Mouse (Mus musculus) myocyte (in vitro differentiated cells): ENCODE measurements around the gene Hist1h4f. TPM values are rescaled to one million over a fixed set of nuclear protein-coding genes. Genes with fewer than 3 reads are reported as not detected.
A peak's percentile ranks its signal among the peaks of the same experiment; 100 is the strongest.

ENCODE experiments used
- H3K27me3 ChIP-seq: one replicate; pipeline ENCODE4 v1.6.1; 2011; ENCODE audit not compliant: control insufficient read depth, insufficient read depth, insufficient read length
- H3K36me3 ChIP-seq: one replicate; pipeline ENCODE4 v1.6.1; 2011; ENCODE audit not compliant: control insufficient read depth, insufficient read depth
- H3K4me2 ChIP-seq: one replicate; pipeline ENCODE4 v1.6.1; 2011; ENCODE audit warnings: low read depth, control low read depth
- H3K4me3 ChIP-seq: one replicate; pipeline ENCODE4 v1.5.1; 2011; ENCODE audit warnings: mild to moderate bottlenecking, control low read depth, moderate library complexity
- H3K79me2 ChIP-seq: one replicate; pipeline ENCODE4 v1.6.1; 2011; ENCODE audit not compliant: control insufficient read depth, insufficient read depth
- H3ac ChIP-seq: one replicate; pipeline ENCODE4 v1.6.1; 2011; ENCODE audit not compliant: control insufficient read depth, insufficient read length
- CEBPB ChIP-seq: IDR thresholded peaks from 2 replicates; pipeline ENCODE4 v1.6.1; 2011; ENCODE audit warnings: mild to moderate bottlenecking, moderate library complexity; ENCODE audit not compliant: poor library complexity, insufficient read depth, severe bottlenecking
- E2F4 ChIP-seq: IDR thresholded peaks from one replicate; pipeline ENCODE4 v1.6.1; 2011; ENCODE audit warnings: mild to moderate bottlenecking, control low read depth, moderate library complexity; ENCODE audit not compliant: insufficient read depth
- MAX ChIP-seq: IDR thresholded peaks from one replicate; pipeline ENCODE4 v1.6.1; 2011; ENCODE audit warnings: low read depth, mild to moderate bottlenecking, control low read depth
- MYOD1 ChIP-seq, 3 experiments: IDR thresholded peaks; one replicate each; pipeline ENCODE4 v1.6.1; 2011; ENCODE audit warnings: control low read depth in 2 of 3, low read depth in 2 of 3, mild to moderate bottlenecking in 2 of 3, moderate library complexity in 1 of 3; ENCODE audit not compliant: insufficient read length in 2 of 3, control insufficient read depth in 1 of 3
- MYOG ChIP-seq, 3 experiments: IDR thresholded peaks; one replicate each; pipeline ENCODE4 v1.6.1; 2011; ENCODE audit warnings: control low read depth in 2 of 3, low read depth in 2 of 3, mild to moderate bottlenecking in 2 of 3; ENCODE audit not compliant: insufficient read length in 2 of 3, control insufficient read depth in 1 of 3, insufficient read depth in 1 of 3
- POLR2A ChIP-seq: IDR thresholded peaks from one replicate; pipeline ENCODE4 v1.6.1; 2011; ENCODE audit warnings: low read depth, mild to moderate bottlenecking, control low read depth, moderate library complexity; ENCODE audit not compliant: insufficient read length
- POLR2AphosphoS2 ChIP-seq: IDR thresholded peaks from one replicate; pipeline ENCODE4 v1.6.1; 2011; ENCODE audit warnings: low read depth, control low read depth; ENCODE audit not compliant: insufficient read length
- REST ChIP-seq: IDR thresholded peaks from one replicate; pipeline ENCODE4 v1.6.1; 2011; ENCODE audit warnings: mild to moderate bottlenecking, control low read depth, moderate library complexity; ENCODE audit not compliant: insufficient read depth, insufficient read length
- SRF ChIP-seq: IDR thresholded peaks from one replicate; pipeline ENCODE4 v1.6.1; 2011; ENCODE audit warnings: low read depth; ENCODE audit not compliant: control insufficient read depth, insufficient read length
- TCF12 ChIP-seq: IDR thresholded peaks from one replicate; pipeline ENCODE4 v1.6.1; 2011; ENCODE audit warnings: mild to moderate bottlenecking, control low read depth; ENCODE audit not compliant: poor library complexity, insufficient read depth, severe bottlenecking
- TCF3 ChIP-seq: IDR thresholded peaks from one replicate; pipeline ENCODE4 v1.6.1; 2011; ENCODE audit warnings: low read depth, control low read depth; ENCODE audit not compliant: insufficient read length
- USF1 ChIP-seq: IDR thresholded peaks from one replicate; pipeline ENCODE4 v1.6.1; 2011; ENCODE audit warnings: low read depth, mild to moderate bottlenecking, control low read depth, moderate library complexity
- polyA plus RNA-seq: library from polyadenylated mRNA; unstranded; fragments of >200 nt; fragmentation: generic; extraction: Trizol; gene quantifications from one replicate; pipeline ENCODE4 v1.2.1, GENCODE M21; 2012; ENCODE audit warnings: missing spikeins

Hist1h4f gene
- polyA plus RNA-seq, 1 experiment: 4.1 TPM

DNA sequence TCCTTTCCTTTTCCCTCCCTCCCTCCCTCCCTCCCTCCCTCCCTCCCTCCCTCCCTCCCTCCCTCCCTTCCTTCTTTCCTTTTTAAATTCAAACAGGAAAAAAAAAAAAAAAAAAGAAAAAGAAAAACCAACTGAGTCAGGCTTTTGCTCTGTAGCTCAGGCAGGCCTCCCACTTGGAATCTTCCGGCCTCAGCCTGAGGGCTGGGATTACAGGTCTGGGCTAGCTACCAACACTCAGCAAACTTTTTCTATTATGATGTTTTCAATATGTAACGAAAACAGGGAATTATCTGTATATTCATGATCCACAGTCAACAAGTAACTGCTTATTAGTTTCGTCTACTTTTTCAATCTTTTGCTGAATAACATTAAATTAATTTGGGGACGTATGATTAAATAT lies 48.5 kb downstream of the Hist1h4f start:
- no peak overlapping the region for H3K4me3 ChIP-seq
- H3ac ChIP-seq: no peak overlapping the region
- no peaks in the 10 kb centered on the region for H3K36me3 ChIP-seq
- TF ChIP-seq TCF3 (no peak), MAX (no peak), CEBPB (no peak), E2F4 (no peak), MYOG (IDR thresholded peaks at IDR 0.05; ENCODE audit: control insufficient read depth in 1 of 3, insufficient read depth in 1 of 3, insufficient read length in 2 of 3, low read depth in 2 of 3) (no peak), POLR2A (no peak), REST (no peak), POLR2AphosphoS2 (no peak), MYOD1 (IDR thresholded peaks at IDR 0.05; ENCODE audit: control insufficient read depth in 1 of 3, insufficient read length in 2 of 3, low read depth in 2 of 3) (no peak), SRF (no peak), USF1 (no peak), TCF12 (no peak)
- no peak overlapping the region for H3K4me2 ChIP-seq
- H3K79me2 ChIP-seq: no peaks in the 10 kb centered on the region
- H3K27me3 ChIP-seq: no peaks in the 10 kb centered on the region

DNA sequence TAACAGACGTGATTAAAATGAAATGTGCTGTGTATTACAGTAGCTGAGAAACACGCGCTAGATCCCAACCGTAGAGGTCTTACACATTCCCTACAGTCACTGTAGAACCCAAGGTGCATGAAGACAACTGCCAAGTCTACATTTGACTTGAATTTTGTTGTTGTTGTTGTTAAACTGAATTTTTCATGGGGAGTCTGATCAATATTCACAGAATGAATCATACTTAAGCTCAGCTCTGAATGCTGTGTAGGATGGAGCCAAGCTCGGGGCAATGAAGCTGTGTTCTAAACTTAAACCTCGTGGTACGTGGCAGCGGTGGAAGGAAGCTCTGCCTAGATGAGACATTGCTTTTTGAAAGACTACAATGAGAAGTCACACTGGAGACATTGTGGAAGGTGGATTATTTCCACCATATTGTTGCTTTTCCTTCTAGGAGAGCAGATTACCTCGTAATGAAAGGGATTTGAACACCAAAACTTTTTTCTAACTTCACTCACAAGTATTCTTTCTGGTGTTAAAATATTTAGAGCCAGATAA lies 49.3 kb downstream of the Hist1h4f start:
- H3K4me3 ChIP-seq: no peak overlapping the region
- H3ac ChIP-seq: no peak overlapping the region
- TF ChIP-seq TCF12 (no peak), TCF3 (no peak), USF1 (no peak), MYOD1 (IDR thresholded peaks at IDR 0.05; ENCODE audit: control insufficient read depth in 1 of 3, insufficient read length in 2 of 3, low read depth in 2 of 3) (no peak), MYOG (IDR thresholded peaks at IDR 0.05; ENCODE audit: control insufficient read depth in 1 of 3, insufficient read depth in 1 of 3, insufficient read length in 2 of 3, low read depth in 2 of 3) (no peak), POLR2AphosphoS2 (no peak), MAX (no peak), CEBPB (no peak), REST (no peak), E2F4 (no peak), POLR2A (no peak), SRF (no peak)
- no peaks in the 10 kb centered on the region for H3K36me3 ChIP-seq
- H3K27me3 ChIP-seq: no peaks in the 10 kb centered on the region
- H3K79me2 ChIP-seq: no peaks in the 10 kb centered on the region
- peak overlapping the region; percentile 14 for H3K4me2 ChIP-seq

DNA sequence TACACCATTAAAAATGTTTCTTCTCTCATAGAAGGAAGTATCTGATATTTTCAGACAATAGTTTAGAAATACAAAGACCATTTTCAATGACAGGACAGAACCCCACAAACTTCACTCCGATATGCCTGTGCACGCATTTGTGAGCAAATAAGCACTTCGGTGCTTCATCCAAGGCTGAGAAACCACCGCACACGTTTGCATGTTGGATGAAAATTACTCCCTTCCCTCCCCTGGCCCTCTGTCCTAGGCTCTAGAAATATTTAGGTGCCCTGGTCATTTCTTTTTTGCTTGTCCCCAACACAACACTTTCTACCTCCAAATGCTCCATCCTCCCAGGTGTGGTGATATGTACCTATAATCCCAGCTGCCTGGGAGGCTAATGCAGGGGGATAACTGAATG lies 49.9 kb downstream of the Hist1h4f start:
- Histone ChIP-seq H3K27me3 (no peaks in the 10 kb centered on the region), H3K4me2 (no peak overlapping the region), H3K79me2 (no peaks in the 10 kb centered on the region), H3ac (no peak overlapping the region), H3K36me3 (no peaks in the 10 kb centered on the region), H3K4me3 (no peak overlapping the region)
- no peak for TF ChIP-seq POLR2A

Other genes with a start within 250 kb of the Hist1h4f start
- gene Zfp322a, start 182.4 kb downstream of the Hist1h4f start, polyA plus RNA-seq: 4.3 TPM
- 7.4 TPM for gene Abt1, start 127.8 kb downstream of the Hist1h4f start, polyA plus RNA-seq
- 0.02 TPM for gene Btn1a1, start 85.7 kb downstream of the Hist1h4f start, polyA plus RNA-seq
- gene Btn2a2, start 62.8 kb downstream of the Hist1h4f start, polyA plus RNA-seq: 0.20 TPM
- 21.5 TPM for gene Hist1h4h, start 20.6 kb downstream of the Hist1h4f start, polyA plus RNA-seq
- 24.4 TPM for gene Hist1h2af, start 17.7 kb downstream of the Hist1h4f start, polyA plus RNA-seq
- gene Hist1h3g, start 16.2 kb downstream of the Hist1h4f start, polyA plus RNA-seq: 3.3 TPM
- 1.1 TPM for gene Hist1h2bh, start 8.3 kb downstream of the Hist1h4f start, polyA plus RNA-seq
- 0.91 TPM for gene Hist1h3f, start 7.6 kb downstream of the Hist1h4f start, polyA plus RNA-seq
- gene Hist1h1d, start 1.6 kb upstream of the Hist1h4f start, polyA plus RNA-seq: 0.65 TPM
- 1.7 TPM for gene Hist1h3e, start 10.7 kb upstream of the Hist1h4f start, polyA plus RNA-seq
- 4.5 TPM for gene Hist1h2ae, start 19.6 kb upstream of the Hist1h4f start, polyA plus RNA-seq
- gene Hist1h2bg, start 19.7 kb upstream of the Hist1h4f start, polyA plus RNA-seq: 7.8 TPM
- 2.1 TPM for gene Hist1h2bf, start 22.5 kb upstream of the Hist1h4f start, polyA plus RNA-seq
- gene Hist1h2ad, start 22.7 kb upstream of the Hist1h4f start, polyA plus RNA-seq: 1.6 TPM
- 2.5 TPM for gene Hist1h3d, start 24.1 kb upstream of the Hist1h4f start, polyA plus RNA-seq
- 1.8 TPM for gene Hist1h4d, start 29.9 kb upstream of the Hist1h4f start, polyA plus RNA-seq
- 4.3 TPM for gene Hist1h2be, start 69.5 kb upstream of the Hist1h4f start, polyA plus RNA-seq
- 4.7 TPM for gene Hist1h1e, start 70.9 kb upstream of the Hist1h4f start, polyA plus RNA-seq
- 1.3 TPM for gene Hist1h2ac, start 132.3 kb upstream of the Hist1h4f start, polyA plus RNA-seq
- gene Hist1h2bc, start 132.6 kb upstream of the Hist1h4f start, polyA plus RNA-seq: 113 TPM
- 0.05 TPM for gene Hist1h1t, start 144.2 kb upstream of the Hist1h4f start, polyA plus RNA-seq
- 0.56 TPM for gene Hist1h4c, start 146.8 kb upstream of the Hist1h4f start, polyA plus RNA-seq
- gene Hfe, start 159.2 kb upstream of the Hist1h4f start, polyA plus RNA-seq: 5.1 TPM
- gene Hist1h1c, start 187.2 kb upstream of the Hist1h4f start, polyA plus RNA-seq: 273 TPM
- gene Hist1h3c, start 194.0 kb upstream of the Hist1h4f start, polyA plus RNA-seq: 2.5 TPM
- gene Hist1h2bb, start 195.1 kb upstream of the Hist1h4f start, polyA plus RNA-seq: 1.3 TPM
- 2.1 TPM for gene Hist1h2ab, start 199.5 kb upstream of the Hist1h4f start, polyA plus RNA-seq
- 1.3 TPM for gene Hist1h3b, start 200.6 kb upstream of the Hist1h4f start, polyA plus RNA-seq
- 5.5 TPM for gene Hist1h4b, start 205.4 kb upstream of the Hist1h4f start, polyA plus RNA-seq
- 4.2 TPM for gene Hist1h4a, start 209.6 kb upstream of the Hist1h4f start, polyA plus RNA-seq
- 1.3 TPM for gene Hist1h3a, start 210.7 kb upstream of the Hist1h4f start, polyA plus RNA-seq
- gene Hist1h1a, start 212.0 kb upstream of the Hist1h4f start, polyA plus RNA-seq: 0.98 TPM
- not detected for gene Trim38, start 218.3 kb upstream of the Hist1h4f start, polyA plus RNA-seq